Mouse (Mus musculus): ENCODE results near the gene Dnah12. TPM values are rescaled to one million over a fixed set of nuclear protein-coding genes. Genes with fewer than 3 reads are reported as not detected.
A peak's percentile ranks its signal among the peaks of the same experiment; 100 is the strongest.

Dnah12 gene
- polyA plus RNA-seq, 1 experiment from 2014 or later: not detected

DNA sequence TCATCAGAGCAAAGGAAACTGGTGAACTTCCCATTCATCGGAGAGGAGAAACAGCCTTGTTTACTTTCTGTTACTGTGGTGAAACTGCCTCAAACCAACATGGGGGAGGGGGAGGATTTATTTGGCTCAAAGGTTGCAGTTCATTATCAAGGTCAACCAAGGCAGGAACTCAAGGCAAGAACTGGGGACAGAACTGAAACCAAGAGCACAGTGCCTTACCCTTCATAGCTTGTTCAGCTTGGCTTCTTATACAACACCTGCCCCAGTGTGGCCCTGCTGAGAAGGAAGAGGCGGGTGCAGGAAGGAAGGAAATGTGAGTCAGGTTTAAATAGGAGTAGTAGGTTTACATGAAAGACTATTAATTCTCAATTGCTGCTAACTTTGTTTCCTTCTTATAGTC lies 165.3 kb downstream of the Dnah12 start:
- no peak overlapping the region for H3K4me2 ChIP-seq (ENCODE audit: low read depth, low read length)

DNA sequence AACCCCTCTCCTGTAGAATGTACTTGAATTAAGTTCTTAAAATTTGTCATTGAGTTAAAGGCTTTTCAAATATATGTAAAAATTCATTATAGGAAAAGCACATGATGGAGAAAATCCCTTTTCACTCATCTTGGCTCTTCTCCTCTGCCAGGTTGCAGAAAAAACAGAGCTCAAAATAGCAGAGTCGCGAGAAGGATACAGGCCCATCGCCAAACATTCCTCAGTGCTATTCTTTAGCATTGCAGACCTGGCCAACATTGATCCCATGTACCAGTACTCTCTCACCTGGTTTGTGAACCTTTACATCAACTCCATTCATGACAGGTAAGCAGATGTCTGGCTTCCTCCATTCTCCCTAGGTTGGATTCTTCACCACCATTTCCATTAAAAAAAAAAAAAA lies 165.9 kb downstream of the Dnah12 start:
- DNase-seq (ENCODE audit: low spot score) (no peak), ATAC-seq (replicated peaks; ENCODE audit: insufficient number of reproducible peaks, low FRiP score, low TSS enrichment, low read depth) (no peak)
- no peak overlapping the region for H3K4me3 ChIP-seq (ENCODE audit: low read depth, low read length)
- H3K4me1 ChIP-seq (ENCODE audit: control insufficient read depth, insufficient read depth, low read length): no peaks in the 10 kb centered on the region
- H3K36me3 ChIP-seq (replicated peaks; ENCODE audit: control insufficient read depth, insufficient read depth, low read depth, low read length): no peaks in the 10 kb centered on the region
- 94% methylated on average over 3 of the region's 3 CpGs for WGBS
- H3K9me3 ChIP-seq (replicated peaks; ENCODE audit: control insufficient read depth, low read length): no peaks in the 10 kb centered on the region
- no peaks in the 10 kb centered on the region for H3K27me3 ChIP-seq (ENCODE audit: control insufficient read depth, insufficient read depth, low read length)
- no peak overlapping the region for H3K4me2 ChIP-seq (ENCODE audit: low read depth, low read length)
- no peak overlapping the region for H3K27ac ChIP-seq (replicated peaks; ENCODE audit: low read depth, low read length)
- H3K9ac ChIP-seq (replicated peaks; ENCODE audit: low read length): no peak overlapping the region

More for the DNA sequence above, 165.3 kb downstream of the Dnah12 start:
- Histone ChIP-seq H3K9me3 (replicated peaks; ENCODE audit: control insufficient read depth, low read length) (no peaks in the 10 kb centered on the region), H3K4me3 (ENCODE audit: low read depth, low read length) (no peak overlapping the region), H3K4me1 (ENCODE audit: control insufficient read depth, insufficient read depth, low read length) (no peaks in the 10 kb centered on the region), H3K27me3 (ENCODE audit: control insufficient read depth, insufficient read depth, low read length) (no peaks in the 10 kb centered on the region), H3K27ac (replicated peaks; ENCODE audit: low read depth, low read length) (no peak overlapping the region), H3K36me3 (replicated peaks; ENCODE audit: control insufficient read depth, insufficient read depth, low read depth, low read length) (no peaks in the 10 kb centered on the region), H3K9ac (replicated peaks; ENCODE audit: low read length) (no peak overlapping the region)
- ATAC-seq (replicated peaks; ENCODE audit: insufficient number of reproducible peaks, low FRiP score, low TSS enrichment, low read depth) (no peak), DNase-seq (ENCODE audit: low spot score) (no peak)
- WGBS: 79% methylated on average over 2 of the region's 2 CpGs

DNA sequence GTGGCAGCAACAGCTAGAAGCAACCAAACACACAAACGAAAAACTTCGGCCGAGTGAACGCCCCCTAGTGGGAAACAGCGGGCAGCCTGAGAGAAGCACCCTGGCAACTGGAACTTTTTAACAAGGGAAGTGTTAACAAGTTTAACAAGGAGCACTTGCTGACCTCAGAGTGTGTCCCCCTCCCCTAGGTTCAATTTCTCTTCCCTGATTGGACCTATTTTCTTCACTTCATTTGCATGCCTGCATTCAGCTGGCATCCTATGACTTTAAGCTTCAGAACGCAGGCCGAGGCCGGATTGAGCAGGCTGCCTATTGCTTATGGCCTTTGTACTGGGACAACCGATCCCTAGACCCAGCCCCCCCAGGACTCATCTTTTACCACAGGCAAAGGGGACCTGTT lies 174.3 kb downstream of the Dnah12 start:
- no peaks in the 10 kb centered on the region for H3K4me1 ChIP-seq (ENCODE audit: control insufficient read depth, insufficient read depth, low read length)
- 74% methylated on average over 9 of the region's 9 CpGs for WGBS
- H3K36me3 ChIP-seq (replicated peaks; ENCODE audit: control insufficient read depth, insufficient read depth, low read depth, low read length): no peaks in the 10 kb centered on the region
- peak; percentile 11 for DNase-seq (ENCODE audit: low spot score)
- no peak overlapping the region for H3K4me2 ChIP-seq (ENCODE audit: low read depth, low read length)
- no peak overlapping the region for H3K4me3 ChIP-seq (ENCODE audit: low read depth, low read length)
- ATAC-seq (replicated peaks; ENCODE audit: insufficient number of reproducible peaks, low FRiP score, low TSS enrichment, low read depth): no peak
- H3K9me3 ChIP-seq (replicated peaks; ENCODE audit: control insufficient read depth, low read length): no peaks in the 10 kb centered on the region
- H3K9ac ChIP-seq (replicated peaks; ENCODE audit: low read length): no peak overlapping the region
- no peaks in the 10 kb centered on the region for H3K27me3 ChIP-seq (ENCODE audit: control insufficient read depth, insufficient read depth, low read length)
- H3K27ac ChIP-seq (replicated peaks; ENCODE audit: low read depth, low read length): no peak overlapping the region

DNA sequence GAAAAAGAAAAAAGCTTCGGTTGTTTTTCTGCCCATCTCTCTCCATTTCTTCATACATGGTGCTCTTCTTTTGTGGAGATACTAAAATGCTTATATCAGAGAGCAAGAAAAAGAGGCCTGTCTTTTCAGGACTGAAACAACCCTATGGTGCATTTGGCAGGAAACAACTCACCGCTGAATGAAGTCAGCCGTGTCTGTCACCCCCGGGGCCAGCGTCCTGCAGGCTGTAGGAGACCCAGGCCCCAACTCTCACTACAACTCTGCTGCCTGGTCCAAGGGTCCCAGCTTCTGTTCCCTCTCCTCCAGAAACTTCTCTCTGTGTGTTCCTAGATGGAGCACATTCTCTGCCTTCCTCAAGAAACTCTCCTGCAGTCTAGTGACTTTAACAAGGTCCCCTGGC lies 175.2 kb downstream of the Dnah12 start:
- Histone ChIP-seq H3K27ac (replicated peaks; ENCODE audit: low read depth, low read length) (no peak overlapping the region), H3K9ac (replicated peaks; ENCODE audit: low read length) (no peak overlapping the region), H3K4me1 (ENCODE audit: control insufficient read depth, insufficient read depth, low read length) (no peaks in the 10 kb centered on the region), H3K4me2 (ENCODE audit: low read depth, low read length) (no peak overlapping the region), H3K4me3 (ENCODE audit: low read depth, low read length) (no peak overlapping the region), H3K27me3 (ENCODE audit: control insufficient read depth, insufficient read depth, low read length) (no peaks in the 10 kb centered on the region), H3K9me3 (replicated peaks; ENCODE audit: control insufficient read depth, low read length) (no peaks in the 10 kb centered on the region), H3K36me3 (replicated peaks; ENCODE audit: control insufficient read depth, insufficient read depth, low read depth, low read length) (no peaks in the 10 kb centered on the region)
- ATAC-seq (replicated peaks; ENCODE audit: insufficient number of reproducible peaks, low FRiP score, low TSS enrichment, low read depth) (no peak), DNase-seq (ENCODE audit: low spot score) (no peak)
- WGBS: 77% methylated on average over 5 of the region's 5 CpGs

- DNase-seq (ENCODE audit: low spot score) (no peak), ATAC-seq (replicated peaks; ENCODE audit: insufficient number of reproducible peaks, low FRiP score, low TSS enrichment, low read depth) (no peak)
- H3K9ac ChIP-seq (replicated peaks; ENCODE audit: low read length): no peak overlapping the region
- WGBS: 78% methylated on average over 4 of the region's 4 CpGs
- no peaks in the 10 kb centered on the region for H3K36me3 ChIP-seq (replicated peaks; ENCODE audit: control insufficient read depth, insufficient read depth, low read depth, low read length)
- no peak overlapping the region for H3K4me3 ChIP-seq (ENCODE audit: low read depth, low read length)
- H3K27me3 ChIP-seq (ENCODE audit: control insufficient read depth, insufficient read depth, low read length): no peaks in the 10 kb centered on the region
- H3K4me1 ChIP-seq (ENCODE audit: control insufficient read depth, insufficient read depth, low read length): no peaks in the 10 kb centered on the region
- no peaks in the 10 kb centered on the region for H3K9me3 ChIP-seq (replicated peaks; ENCODE audit: control insufficient read depth, low read length)
- no peak overlapping the region for H3K4me2 ChIP-seq (ENCODE audit: low read depth, low read length)
- no peak overlapping the region for H3K27ac ChIP-seq (replicated peaks; ENCODE audit: low read depth, low read length)
Observed at GRCm38 (mm10) chr14:26878756-26879155, 185.7 kb downstream of the Dnah12 start.

DNA sequence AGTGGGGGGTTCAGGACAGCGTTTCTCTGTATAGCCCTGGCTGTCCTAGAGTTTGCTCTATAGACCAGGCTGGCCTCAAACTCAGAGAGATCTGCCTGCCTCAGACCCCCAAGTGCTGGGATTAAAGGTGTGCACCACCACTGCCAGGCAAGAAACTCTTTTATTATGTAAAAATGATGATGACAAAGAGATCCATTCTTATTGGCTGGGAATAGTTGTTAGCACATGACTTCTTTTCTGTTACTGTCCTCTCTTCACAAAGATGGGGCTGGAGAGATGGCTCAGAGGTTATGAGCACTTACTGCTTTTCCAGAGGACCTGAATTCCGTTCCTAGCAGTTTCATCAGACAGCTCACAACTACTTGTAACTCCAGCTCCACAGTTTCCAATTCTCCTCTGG lies 186.9 kb downstream of the Dnah12 start:
- no peaks in the 10 kb centered on the region for H3K9me3 ChIP-seq (replicated peaks; ENCODE audit: control insufficient read depth, low read length)
- no peak overlapping the region for H3K9ac ChIP-seq (replicated peaks; ENCODE audit: low read length)
- H3K4me2 ChIP-seq (ENCODE audit: low read depth, low read length): no peak overlapping the region
- no peaks in the 10 kb centered on the region for H3K4me1 ChIP-seq (ENCODE audit: control insufficient read depth, insufficient read depth, low read length)
- no peak overlapping the region for H3K27ac ChIP-seq (replicated peaks; ENCODE audit: low read depth, low read length)
- WGBS: 70% methylated on average over 2 of the region's 2 CpGs
- DNase-seq (ENCODE audit: low spot score) (no peak), ATAC-seq (replicated peaks; ENCODE audit: insufficient number of reproducible peaks, low FRiP score, low TSS enrichment, low read depth) (no peak)
- H3K4me3 ChIP-seq (ENCODE audit: low read depth, low read length): no peak overlapping the region
- H3K36me3 ChIP-seq (replicated peaks; ENCODE audit: control insufficient read depth, insufficient read depth, low read depth, low read length): no peaks in the 10 kb centered on the region
- H3K27me3 ChIP-seq (ENCODE audit: control insufficient read depth, insufficient read depth, low read length): no peaks in the 10 kb centered on the region

GRCm38 (mm10) chr14:26881700-26882099 lies 188.6 kb downstream of the Dnah12 start:
- ATAC-seq (replicated peaks; ENCODE audit: insufficient number of reproducible peaks, low FRiP score, low TSS enrichment, low read depth) (no peak), DNase-seq (ENCODE audit: low spot score) (no peak)
- Histone ChIP-seq H3K4me1 (ENCODE audit: control insufficient read depth, insufficient read depth, low read length) (no peaks in the 10 kb centered on the region), H3K4me2 (ENCODE audit: low read depth, low read length) (no peak overlapping the region), H3K27me3 (ENCODE audit: control insufficient read depth, insufficient read depth, low read length) (no peaks in the 10 kb centered on the region), H3K9me3 (replicated peaks; ENCODE audit: control insufficient read depth, low read length) (no peaks in the 10 kb centered on the region), H3K27ac (replicated peaks; ENCODE audit: low read depth, low read length) (no peak overlapping the region), H3K4me3 (ENCODE audit: low read depth, low read length) (no peak overlapping the region), H3K36me3 (replicated peaks; ENCODE audit: control insufficient read depth, insufficient read depth, low read depth, low read length) (no peaks in the 10 kb centered on the region), H3K9ac (replicated peaks; ENCODE audit: low read length) (no peak overlapping the region)
- WGBS: 89% methylated on average over 5 of the region's 5 CpGs

- H3K9me3 ChIP-seq (replicated peaks; ENCODE audit: control insufficient read depth, low read length): no peaks in the 10 kb centered on the region
- ATAC-seq (replicated peaks; ENCODE audit: insufficient number of reproducible peaks, low FRiP score, low TSS enrichment, low read depth): no peak
- H3K9ac ChIP-seq (replicated peaks; ENCODE audit: low read length): no peak overlapping the region
- WGBS: 85% methylated on average over 3 of the region's 3 CpGs
- H3K27ac ChIP-seq (replicated peaks; ENCODE audit: low read depth, low read length): no peak overlapping the region
- H3K27me3 ChIP-seq (ENCODE audit: control insufficient read depth, insufficient read depth, low read length): no peaks in the 10 kb centered on the region
- no peaks in the 10 kb centered on the region for H3K36me3 ChIP-seq (replicated peaks; ENCODE audit: control insufficient read depth, insufficient read depth, low read depth, low read length)
- no peak for DNase-seq (ENCODE audit: low spot score)
- no peak overlapping the region for H3K4me3 ChIP-seq (ENCODE audit: low read depth, low read length)
- no peak overlapping the region for H3K4me2 ChIP-seq (ENCODE audit: low read depth, low read length)
- H3K4me1 ChIP-seq (ENCODE audit: control insufficient read depth, insufficient read depth, low read length): no peaks in the 10 kb centered on the region
Observed at GRCm38 (mm10) chr14:26887244-26887643, 194.2 kb downstream of the Dnah12 start.

All from embryonic facial prominence, embryonic 11.5 days (tissue).